Mouse (Mus musculus) pancreas, adult 10 weeks (tissue): ENCODE data around the gene Casp8ap2. TPM values are rescaled to one million over a fixed set of nuclear protein-coding genes. Genes with fewer than 3 reads are reported as not detected.

Source experiments
- polyA plus RNA-seq: library from polyadenylated mRNA; stranded (reverse); fragments of 350-450 nt; fragmentation: Illumina TruSeq; extraction: RNeasy Lipid Tissue Mini Kit (QIAGEN cat#74804); gene quantifications from one replicate; pipeline ENCODE4 v1.2.3, GENCODE M21; 2015; ENCODE audit warnings: low read depth, low replicate concordance; ENCODE audit not compliant: insufficient read depth

The Casp8ap2 gene
- 2.1 TPM for polyA plus RNA-seq

DNA sequence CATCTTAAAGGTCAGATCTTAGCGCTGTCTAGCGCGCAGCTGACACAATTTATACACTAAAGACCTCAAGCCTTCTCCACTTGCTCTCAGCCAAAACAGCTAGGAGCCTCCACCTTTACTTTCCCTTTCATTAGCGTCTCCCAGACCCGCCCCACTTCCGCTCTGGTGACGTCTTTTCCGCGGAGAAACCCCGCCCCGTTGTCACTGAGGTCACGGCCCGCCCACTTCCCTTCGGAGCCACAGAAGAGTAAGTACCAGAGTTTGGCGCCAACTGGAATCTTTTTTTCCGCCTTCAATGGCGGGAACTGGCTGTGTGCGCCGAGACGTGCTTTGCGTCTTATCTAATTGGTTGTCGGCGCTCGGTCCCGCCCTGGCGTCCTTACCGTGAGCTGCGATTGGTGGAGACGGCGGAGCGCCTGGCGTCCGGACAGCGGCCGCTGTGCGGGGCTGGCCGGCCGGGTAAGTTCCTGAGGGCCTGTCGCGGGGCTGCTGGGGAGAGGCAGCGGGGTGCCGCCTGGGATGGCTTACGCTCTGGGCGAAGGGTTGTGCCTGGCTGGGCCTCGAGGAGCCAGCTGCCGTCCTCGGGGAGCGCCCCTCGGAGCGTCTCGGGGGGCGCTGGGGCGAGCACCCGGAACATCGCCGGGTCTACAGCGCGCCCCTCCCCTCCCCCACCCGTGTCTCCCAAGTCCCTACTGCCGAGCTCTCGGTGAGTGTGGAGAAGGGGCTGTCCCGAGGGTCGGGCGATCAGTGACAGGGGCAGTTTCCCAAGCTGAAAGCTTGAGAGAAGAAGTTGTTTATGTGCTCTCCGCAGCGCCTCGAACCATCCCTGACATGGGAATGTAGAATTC lies at the start of gene Casp8ap2:
Gene Casp8ap2 (plus strand): TSS at position 418 of the 848 bp plus-strand sequence.

DNA sequence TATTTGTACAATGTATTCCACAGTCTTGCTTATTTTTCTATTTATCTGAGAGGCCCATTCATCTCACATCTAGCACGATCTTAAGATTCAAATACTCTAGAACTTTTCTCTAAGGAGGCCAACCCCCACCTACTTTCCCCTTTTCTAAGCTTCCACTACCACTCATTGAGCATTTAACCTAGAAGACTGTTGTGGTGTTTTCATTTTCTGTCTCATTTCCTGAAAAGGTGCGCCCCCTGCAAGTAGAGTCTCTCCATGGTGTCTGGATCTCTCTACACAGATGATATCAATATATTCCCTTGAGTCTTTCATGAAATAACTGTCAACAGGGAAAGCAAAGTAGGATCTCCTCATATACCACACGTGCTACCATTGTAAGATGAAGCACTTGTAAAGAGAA lies 12.6 kb upstream of the Casp8ap2 start, which contains the start of gene Gja10:
Gene Gja10 (minus strand): TSS at position 101 of the 400 bp plus-strand sequence.

DNA sequence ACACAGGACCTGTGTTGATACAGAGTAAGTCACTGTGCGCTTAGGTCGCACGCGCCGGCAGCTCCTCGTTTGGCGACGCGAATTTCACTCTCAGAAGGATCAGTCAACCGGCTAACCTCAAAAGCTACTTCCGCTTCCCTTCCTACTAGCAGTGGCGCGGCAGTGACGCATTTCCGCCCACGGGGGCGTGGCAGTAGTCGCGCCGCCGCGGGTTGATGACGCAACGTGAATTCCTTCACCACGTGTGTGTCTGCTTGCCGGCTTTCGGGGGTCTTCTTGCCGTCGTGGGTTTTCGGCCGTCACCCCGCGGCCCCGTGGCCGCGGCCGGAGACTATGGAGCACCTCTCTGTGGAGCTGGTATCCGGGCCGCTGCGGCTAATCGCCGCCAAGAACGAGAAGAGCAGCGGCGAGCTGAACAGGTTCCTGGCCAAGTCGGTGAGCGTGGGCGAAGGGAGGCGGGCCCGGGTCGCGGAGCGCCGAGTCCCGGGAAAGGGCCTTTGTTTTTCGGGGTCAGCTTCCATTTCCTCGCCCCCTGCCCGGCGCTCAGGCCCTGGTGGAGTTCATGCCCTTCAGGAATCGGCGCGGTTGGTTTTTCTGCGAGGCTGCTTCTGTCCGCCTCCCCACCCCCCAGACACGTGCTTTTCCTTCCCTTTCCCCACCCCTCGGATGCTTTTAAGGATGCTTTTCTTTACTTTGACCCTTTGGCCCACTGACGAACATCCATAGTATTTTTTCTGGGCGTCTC lies 41.8 kb downstream of the Casp8ap2 start, which contains the start of gene Mdn1:
Gene Mdn1 (plus strand): TSS at position 202 of the 745 bp plus-strand sequence.

Other genes starting within 250 kb of the Casp8ap2 start
- gene Gja10, start 12.7 kb upstream of the Casp8ap2 start, polyA plus RNA-seq, result not detected
- 5.1 TPM for gene Mdn1, start 41.7 kb downstream of the Casp8ap2 start, polyA plus RNA-seq
- 16.5 TPM for gene Lyrm2, start 184.8 kb downstream of the Casp8ap2 start, polyA plus RNA-seq